Mouse (Mus musculus) urinary bladder, postnatal 10 days (tissue): ENCODE results near the gene Maml2.
"Not testable (repeated sequence)": the region's sequence is repeated elsewhere in the genome, so short reads cannot be mapped to it uniquely, and the experiment has no call there.

Experiments
- DNase-seq: peaks from one replicate; pipeline ENCODE4 v3.0.0; 2022; ENCODE audit warnings: low spot score

Maml2 gene

GRCm38 (mm10) chr9:13679696-13680095, 381.9 kb downstream of the Maml2 start:
- no peak for DNase-seq

- no peak for DNase-seq
These were observed 383.4 kb downstream of the Maml2 start for GRCm38 (mm10) chr9:13681147-13681546.

- no peak for DNase-seq
These were observed 383.9 kb downstream of the Maml2 start for GRCm38 (mm10) chr9:13681581-13682038.

GRCm38 (mm10) chr9:13684327-13684934, 386.7 kb downstream of the Maml2 start:
- no peak for DNase-seq

GRCm38 (mm10) chr9:13686977-13687659, 389.4 kb downstream of the Maml2 start:
- no peak for DNase-seq

- no peak for DNase-seq
These were observed 391.2 kb downstream of the Maml2 start for GRCm38 (mm10) chr9:13688997-13689396.

- DNase-seq: no peak
These were observed 392.6 kb downstream of the Maml2 start for GRCm38 (mm10) chr9:13690321-13690720.

GRCm38 (mm10) chr9:13693693-13694284, 396.0 kb downstream of the Maml2 start:
- DNase-seq: no peak

- DNase-seq: no peak
These were observed 396.5 kb downstream of the Maml2 start for GRCm38 (mm10) chr9:13694293-13694692.

- no peak for DNase-seq
These were observed 399.5 kb downstream of the Maml2 start for GRCm38 (mm10) chr9:13697041-13697811.

GRCm38 (mm10) chr9:13697869-13698268, 400.1 kb downstream of the Maml2 start:
- no peak for DNase-seq

GRCm38 (mm10) chr9:13699061-13699780, 401.5 kb downstream of the Maml2 start:
- no peak for DNase-seq

- DNase-seq: no peak
These were observed 402.0 kb downstream of the Maml2 start for GRCm38 (mm10) chr9:13699781-13700116.

- no peak for DNase-seq
These were observed 404.0 kb downstream of the Maml2 start for GRCm38 (mm10) chr9:13701773-13702172.

- no peak for DNase-seq
These were observed 405.3 kb downstream of the Maml2 start for GRCm38 (mm10) chr9:13703100-13703499.

- no peak for DNase-seq
These were observed 407.2 kb downstream of the Maml2 start for GRCm38 (mm10) chr9:13704917-13705316.

GRCm38 (mm10) chr9:13707066-13707555, 409.4 kb downstream of the Maml2 start:
- no peak for DNase-seq

- DNase-seq: no peak
These were observed 411.7 kb downstream of the Maml2 start for GRCm38 (mm10) chr9:13709436-13709835.

- not testable (repeated sequence) for DNase-seq
These were observed 418.1 kb downstream of the Maml2 start for GRCm38 (mm10) chr9:13715891-13716290.

GRCm38 (mm10) chr9:13716316-13717099, 418.8 kb downstream of the Maml2 start:
- no peak for DNase-seq

GRCm38 (mm10) chr9:13748404-13748797, 450.6 kb downstream of the Maml2 start, which contains the start of gene Mtmr2:
Mtmr2 (plus strand) TSS chr9:13748410.
- no peak for DNase-seq
